Mouse (Mus musculus) hindlimb bud, embryonic 11.5 days (tissue): ENCODE measurements around the gene Eprs.

Source experiments
- DNase-seq: peaks from one replicate; pipeline ENCODE4 v3.0.0-alpha.2; 2012; ENCODE audit warnings: low read depth, low spot score; ENCODE audit errors: extremely low spot score

The Eprs gene

GRCm38 (mm10) chr1:185356246-185356645 is 6.6 kb upstream of the Eprs start:
- no peak for DNase-seq

- DNase-seq = no peak
Measured at GRCm38 (mm10) chr1:185358211-185358610, 4.6 kb upstream of the Eprs start.

- DNase-seq = peak; percentile 46
Measured at GRCm38 (mm10) chr1:185363526-185364182, 810 bp downstream of the Eprs start.

GRCm38 (mm10) chr1:185364183-185364540 is 1.3 kb downstream of the Eprs start:
- DNase-seq = no peak

DNA sequence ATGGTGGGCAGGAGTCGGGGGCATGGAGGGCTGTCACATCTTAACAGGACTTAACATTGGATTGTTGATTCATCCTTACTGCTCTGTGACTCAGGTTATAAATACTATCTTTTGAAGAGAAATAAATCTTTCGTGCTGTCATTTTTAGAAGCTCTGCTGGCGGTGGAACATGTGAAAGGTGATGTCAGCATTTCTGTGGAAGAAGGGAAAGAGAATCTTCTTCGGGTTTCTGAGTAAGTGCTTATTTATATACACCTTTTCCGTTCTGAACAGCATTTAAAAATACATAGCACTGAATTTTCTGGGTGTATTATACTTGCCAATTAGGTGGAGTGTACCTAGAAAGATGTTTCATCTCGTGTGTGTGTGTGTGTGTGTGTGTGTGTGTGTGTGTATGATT is 4.5 kb downstream of the Eprs start:
- DNase-seq = no peak

DNA sequence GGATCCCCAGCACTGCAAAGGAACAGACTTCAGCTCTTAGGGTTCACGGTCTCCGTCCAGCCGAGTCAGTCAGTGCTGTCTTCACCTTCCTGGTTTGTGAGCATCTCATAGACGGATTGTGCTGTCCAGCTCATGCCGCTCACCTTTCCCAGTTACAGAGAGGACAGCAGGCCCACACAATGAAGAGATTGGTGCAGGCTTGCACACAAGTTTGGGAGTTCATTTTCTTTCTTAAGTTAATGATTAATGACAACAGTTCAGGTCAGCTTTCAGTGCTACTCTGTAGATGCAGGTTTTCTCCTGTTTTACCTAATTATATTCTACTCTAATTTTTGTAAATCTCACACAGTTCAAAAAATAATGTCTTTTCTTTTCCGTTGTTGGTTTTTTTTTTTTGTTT is 7.1 kb downstream of the Eprs start:
- no peak for DNase-seq

DNA sequence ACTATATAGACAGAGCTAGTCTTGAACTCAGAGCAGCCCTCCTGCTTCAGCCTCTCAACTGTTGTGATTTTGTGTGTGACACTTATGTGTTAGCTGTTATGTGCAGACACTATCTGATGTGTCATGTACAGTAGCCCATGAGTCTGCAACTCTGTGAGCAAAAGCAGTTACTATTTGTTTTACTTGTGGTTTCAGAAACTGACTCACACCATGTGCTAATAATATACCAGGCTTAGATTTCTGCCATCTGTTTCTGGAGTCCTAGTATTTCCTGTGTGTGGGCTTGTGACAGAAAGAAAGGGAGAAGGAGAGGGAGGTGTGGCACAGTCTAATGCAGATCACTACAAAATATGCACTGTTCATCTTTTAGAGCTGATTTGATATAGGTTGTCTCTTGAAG is 13.5 kb downstream of the Eprs start:
- DNase-seq = no peak

DNA sequence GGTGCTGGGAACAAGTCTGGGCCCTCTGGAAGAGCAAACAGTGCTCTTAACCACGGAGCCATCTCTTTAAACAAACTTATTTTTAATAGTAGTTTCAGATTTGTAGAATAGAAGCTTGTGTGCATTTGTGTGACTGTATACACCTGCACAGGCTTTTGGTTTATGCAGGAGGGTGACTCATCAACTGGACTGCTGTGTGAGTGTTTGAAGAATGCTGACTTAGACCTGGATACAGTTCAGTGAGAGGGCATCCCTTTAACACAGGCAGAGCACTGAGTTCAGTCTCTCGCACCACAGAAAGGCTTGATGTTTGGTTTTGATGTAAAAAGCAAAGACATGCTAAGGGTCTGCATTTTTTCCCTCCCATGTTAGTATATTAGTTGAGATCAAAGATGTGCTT is 14.6 kb downstream of the Eprs start:
- no peak for DNase-seq

GRCm38 (mm10) chr1:185401615-185402014 is 38.8 kb downstream of the Eprs start:
- no peak for DNase-seq

DNA sequence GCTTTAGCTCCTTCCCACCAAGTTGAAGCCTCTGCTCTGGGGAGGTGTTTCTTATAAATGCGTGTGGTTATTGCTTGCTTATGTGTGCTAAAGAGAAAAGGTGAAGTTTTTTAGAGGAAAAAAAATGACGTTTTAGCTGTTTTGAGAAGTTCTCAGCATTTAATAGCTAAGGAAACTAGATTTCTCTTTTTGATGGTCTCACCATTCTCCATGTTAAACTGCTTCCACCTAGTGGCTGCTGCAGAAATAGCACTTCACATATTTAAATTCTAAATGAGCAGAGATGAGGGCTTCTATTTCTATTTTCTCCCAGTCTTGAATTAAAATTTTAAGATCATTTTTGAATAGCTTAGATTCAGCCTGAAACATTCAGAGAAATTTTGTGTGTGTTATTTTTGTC is 41.2 kb downstream of the Eprs start:
- peak; percentile 12 for DNase-seq

GRCm38 (mm10) chr1:185405921-185406320 is 43.1 kb downstream of the Eprs start:
- DNase-seq = no peak

DNA sequence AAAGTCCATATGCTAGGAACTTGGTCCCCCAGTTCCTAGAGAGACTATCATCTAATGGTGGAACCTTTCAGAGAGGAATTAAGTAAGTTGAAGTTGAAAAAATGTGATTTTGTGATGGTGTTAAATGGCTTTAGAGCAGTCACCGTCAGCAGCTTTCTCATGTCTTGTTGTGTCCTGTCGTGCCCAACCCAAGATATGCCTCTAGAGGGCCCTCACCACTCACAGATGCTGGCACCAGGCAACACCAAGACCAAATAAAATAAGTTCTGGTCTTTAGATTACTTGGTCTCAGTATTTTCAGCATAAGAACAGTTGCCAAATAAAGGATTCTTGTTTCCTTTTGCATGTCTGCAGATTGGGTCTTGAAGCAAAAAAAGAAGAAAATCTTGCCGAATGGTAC is 47.0 kb downstream of the Eprs start:
- DNase-seq = no peak

DNA sequence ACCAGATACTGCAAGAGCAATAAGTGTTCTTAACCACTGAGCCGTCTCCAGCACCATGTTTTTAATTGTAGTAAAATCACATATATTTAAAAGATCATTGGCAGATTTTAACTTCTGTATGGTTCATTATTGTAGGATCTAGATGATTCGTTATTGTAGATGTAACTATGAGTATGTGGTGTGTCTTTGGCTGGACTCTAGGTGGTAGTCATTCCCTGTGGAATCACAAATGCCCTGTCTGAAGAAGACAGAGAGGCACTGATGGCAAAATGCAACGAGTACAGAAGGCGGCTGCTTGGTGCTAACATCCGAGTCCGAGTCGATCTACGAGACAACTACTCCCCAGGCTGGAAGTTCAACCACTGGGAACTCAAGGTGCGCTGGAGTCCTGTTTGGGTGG is 55.2 kb downstream of the Eprs start:
- DNase-seq = no peak

DNA sequence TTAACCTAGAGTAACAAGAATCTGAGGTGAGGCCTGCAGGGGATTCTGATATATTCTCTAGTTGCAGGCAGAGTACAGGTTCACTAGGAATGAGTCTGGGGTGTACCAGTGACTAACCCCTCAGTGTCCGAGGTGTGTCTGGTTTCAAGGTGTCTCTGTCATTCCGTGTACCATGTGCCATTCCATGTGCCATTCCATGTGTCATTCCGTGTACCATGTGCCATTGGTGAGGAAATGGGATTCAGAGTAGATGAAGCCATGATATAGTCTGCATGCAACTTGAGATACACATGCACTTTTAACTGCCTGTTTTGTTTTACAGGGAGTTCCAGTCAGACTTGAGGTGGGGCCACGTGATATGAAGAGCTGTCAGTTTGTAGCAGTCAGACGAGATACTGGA is 57.0 kb downstream of the Eprs start:
- no peak for DNase-seq

GRCm38 (mm10) chr1:185420776-185421175 is 57.9 kb downstream of the Eprs start:
- DNase-seq = no peak

- no peak for DNase-seq
Measured at GRCm38 (mm10) chr1:185426583-185426982, 63.7 kb downstream of the Eprs start.

- DNase-seq = no peak
Measured at GRCm38 (mm10) chr1:185430488-185430887, 67.6 kb downstream of the Eprs start.

- DNase-seq = no peak
Measured at GRCm38 (mm10) chr1:185431245-185431997, 68.6 kb downstream of the Eprs start.

DNA sequence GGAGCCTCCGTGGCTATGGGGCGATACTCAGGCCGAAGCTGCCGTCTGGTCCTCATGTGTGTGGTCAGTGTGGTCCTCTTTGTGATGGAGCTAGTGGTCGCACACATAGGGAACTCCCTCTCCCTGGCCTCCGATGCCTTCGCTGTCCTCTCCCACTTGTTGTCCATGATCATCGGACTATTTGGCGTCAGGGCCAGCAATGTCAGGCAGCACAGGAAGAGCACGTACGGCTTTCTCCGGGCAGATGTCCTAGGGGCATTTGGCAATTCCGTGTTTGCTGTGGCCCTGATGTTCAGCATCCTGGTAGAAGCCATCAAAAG is 69.1 kb downstream of the Eprs start:
- no peak for DNase-seq

- DNase-seq = no peak
Measured at GRCm38 (mm10) chr1:185433112-185433511, 70.3 kb downstream of the Eprs start.

- DNase-seq = no peak
Measured at GRCm38 (mm10) chr1:185438841-185439580, 76.2 kb downstream of the Eprs start.
